Mouse (Mus musculus) urinary bladder, postnatal 14 days (tissue): ENCODE data around the gene Gm37240.
"Not testable (repeated sequence)": the region's sequence is repeated elsewhere in the genome, so short reads cannot be mapped to it uniquely, and the experiment has no call there.

ENCODE experiments used
- DNase-seq: peaks from one replicate; pipeline ENCODE4 v3.0.0; 2021; ENCODE audit warnings: low spot score

The Gm37240 gene

GRCm38 (mm10) chr3:84597996-84598734 is 1289.2 kb downstream of the Gm37240 start:
- DNase-seq, result no peak

GRCm38 (mm10) chr3:84595677-84596234 is 1291.6 kb downstream of the Gm37240 start:
- DNase-seq, result no peak

GRCm38 (mm10) chr3:84594894-84595676 is 1292.2 kb downstream of the Gm37240 start:
- no peak for DNase-seq

GRCm38 (mm10) chr3:84593274-84593673 is 1294.0 kb downstream of the Gm37240 start, which contains the start of gene Tigd4:
Gene Tigd4, plus strand, starts transcription at chr3:84593574.
- DNase-seq, result no peak

GRCm38 (mm10) chr3:84586736-84587135 is 1300.6 kb downstream of the Gm37240 start:
- DNase-seq, result no peak

GRCm38 (mm10) chr3:84582913-84583276 is 1304.4 kb downstream of the Gm37240 start:
- no peak for DNase-seq

- DNase-seq, result peak; percentile 99
Measured at GRCm38 (mm10) chr3:84582023-84582912, 1305.0 kb downstream of the Gm37240 start, which contains the start of gene Arfip1. Gene Arfip1, minus strand, starts transcription at chr3:84582625.

GRCm38 (mm10) chr3:84581696-84582022 is 1305.7 kb downstream of the Gm37240 start:
- no peak for DNase-seq

- DNase-seq, result no peak
Measured at GRCm38 (mm10) chr3:84580716-84581115, 1306.6 kb downstream of the Gm37240 start.

- no peak for DNase-seq
Measured at GRCm38 (mm10) chr3:84570501-84570900, 1316.8 kb downstream of the Gm37240 start.

GRCm38 (mm10) chr3:84569587-84569986 is 1317.7 kb downstream of the Gm37240 start:
- no peak for DNase-seq

- no peak for DNase-seq
Measured at GRCm38 (mm10) chr3:84568540-84568939, 1318.8 kb downstream of the Gm37240 start.

- DNase-seq, result no peak
Measured at GRCm38 (mm10) chr3:84563415-84563814, 1323.9 kb downstream of the Gm37240 start.

GRCm38 (mm10) chr3:84562911-84563310 is 1324.4 kb downstream of the Gm37240 start:
- DNase-seq, result not testable (repeated sequence)

GRCm38 (mm10) chr3:84558301-84558700 is 1329.0 kb downstream of the Gm37240 start:
- DNase-seq, result no peak

- DNase-seq, result no peak
Measured at GRCm38 (mm10) chr3:84555780-84556179, 1331.5 kb downstream of the Gm37240 start.

- DNase-seq, result no peak
Measured at GRCm38 (mm10) chr3:84547177-84547576, 1340.1 kb downstream of the Gm37240 start.

GRCm38 (mm10) chr3:84542450-84542849 is 1344.9 kb downstream of the Gm37240 start:
- peak; percentile 59 for DNase-seq

- DNase-seq, result no peak
Measured at GRCm38 (mm10) chr3:84541881-84542280, 1345.4 kb downstream of the Gm37240 start.

- no peak for DNase-seq
Measured at GRCm38 (mm10) chr3:84540640-84541039, 1346.7 kb downstream of the Gm37240 start.

GRCm38 (mm10) chr3:84536987-84537386 is 1350.3 kb downstream of the Gm37240 start:
- no peak for DNase-seq

- DNase-seq, result no peak
Measured at GRCm38 (mm10) chr3:84533227-84533626, 1354.1 kb downstream of the Gm37240 start.
